In genomic region chr6:119358020-119358571, GRCm38 (mm10) we compare ENCODE assay signal across 20 mouse cellular contexts. TPM values are rescaled to one million over a fixed set of nuclear protein-coding genes. Genes with fewer than 3 reads are reported as not detected.
"Had no signal": no experiment of that assay in that cellular context is flagged by ENCODE, and none has a peak within 500 bp of the region (broad histone marks: within the 10 kb centered on the region; RNA-seq: fewer than 3 reads in every experiment).

No protein-coding gene starts in this region.

- H3K4me3 ChIP-seq: layer of hippocampus, adult 2 months; limb, embryonic 10.5 days; limb, embryonic 13.5 days; neural tube, embryonic 13.5 days had no signal

- H3K4me1 ChIP-seq: limb, embryonic 10.5 days; limb, embryonic 13.5 days; neural tube, embryonic 13.5 days had no signal

- DNase-seq: kidney, adult 2 months; kidney, postnatal 25 days; layer of hippocampus, adult 9-11 months; liver, postnatal 0 days; lung, postnatal 36 days; midbrain, embryonic 14.5 days; right cerebral cortex, postnatal 14 days; right cerebral cortex, postnatal 4 days; thymus, adult 2 months; thymus, postnatal 36 days had no signal

- H3K27ac ChIP-seq: kidney, postnatal 0 days; layer of hippocampus, adult 2 months; limb, embryonic 10.5 days; limb, embryonic 13.5 days; liver, embryonic 14.5 days; neural tube, embryonic 13.5 days; stomach, postnatal 0 days had no signal

- H3K27me3 ChIP-seq: limb, embryonic 13.5 days; neural tube, embryonic 13.5 days had no signal

- H3K9ac ChIP-seq: limb, embryonic 13.5 days; liver, embryonic 14.5 days; liver, postnatal 0 days; neural tube, embryonic 13.5 days had no signal

RNA-seq across cellular contexts. Expression of gene Lrtm2, which starts 27.5 kb away (rescaled TPM):
- polyA plus RNA-seq: kidney, embryonic 14.5 days; limb, embryonic 10.5 days; limb, embryonic 13.5 days; liver, embryonic 11.5 days; liver, postnatal 0 days; midbrain, embryonic 11.5 days had no signal
